Mouse (Mus musculus) frontal cortex, postnatal 25 days (tissue): ENCODE measurements around the gene 1700018F24Rik.
"Not testable (repeated sequence)": the region's sequence is repeated elsewhere in the genome, so short reads cannot be mapped to it uniquely, and the experiment has no call there.

Experiments
- DNase-seq, 2 experiments: peaks; one replicate each; pipeline ENCODE4 v3.0.0; 2022; ENCODE audit warnings: low spot score in 2 of 2

The 1700018F24Rik gene

DNA sequence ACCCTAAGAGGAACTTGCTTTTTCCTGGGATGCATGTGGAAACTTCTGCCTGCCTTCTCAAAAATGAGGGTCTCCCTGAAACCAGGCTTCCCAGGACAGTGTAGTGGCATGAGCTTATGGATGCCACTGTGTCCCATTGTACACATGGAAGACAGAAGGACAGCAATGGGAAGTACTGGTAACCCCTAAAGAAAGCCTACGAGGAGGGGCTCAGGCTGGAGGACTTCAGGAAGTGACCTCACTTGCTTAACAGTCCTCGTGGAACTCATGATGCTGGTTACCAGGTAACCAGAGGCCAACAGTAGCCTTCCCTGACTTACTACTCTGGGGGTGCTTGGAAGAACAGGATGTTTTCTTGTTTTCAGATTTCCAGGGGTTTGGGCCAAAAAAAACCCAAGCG lies at the start of gene 1700018F24Rik:
Gene 1700018F24Rik (plus strand): TSS at position 301 of the 400 bp plus-strand sequence.
- DNase-seq, result not testable (repeated sequence)

GRCm38 (mm10) chr5:144998491-144998890 lies 44.3 kb upstream of the 1700018F24Rik start:
- no peak for DNase-seq

GRCm38 (mm10) chr5:145003362-145003761 lies 39.4 kb upstream of the 1700018F24Rik start:
- no peak for DNase-seq

DNA sequence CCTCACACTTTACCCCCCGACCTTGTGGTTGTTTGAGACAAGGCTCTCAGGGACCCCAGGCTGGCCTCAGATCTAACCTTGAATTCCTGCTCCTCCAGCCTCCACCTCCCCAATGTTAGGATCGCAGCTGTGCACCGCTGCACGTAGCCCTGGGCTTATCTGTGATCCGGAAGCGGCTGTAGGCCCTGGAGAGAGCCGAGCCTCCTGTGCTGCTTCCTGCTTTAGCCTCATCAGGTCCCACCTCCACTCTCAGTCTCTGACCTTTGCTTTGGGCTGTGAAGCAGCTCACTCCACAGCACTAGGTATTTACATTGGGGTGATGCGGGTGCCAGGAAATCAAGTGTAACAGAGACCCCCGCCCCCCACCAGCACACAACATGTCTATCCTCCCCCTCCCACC lies 38.3 kb upstream of the 1700018F24Rik start:
- DNase-seq, result no peak

DNA sequence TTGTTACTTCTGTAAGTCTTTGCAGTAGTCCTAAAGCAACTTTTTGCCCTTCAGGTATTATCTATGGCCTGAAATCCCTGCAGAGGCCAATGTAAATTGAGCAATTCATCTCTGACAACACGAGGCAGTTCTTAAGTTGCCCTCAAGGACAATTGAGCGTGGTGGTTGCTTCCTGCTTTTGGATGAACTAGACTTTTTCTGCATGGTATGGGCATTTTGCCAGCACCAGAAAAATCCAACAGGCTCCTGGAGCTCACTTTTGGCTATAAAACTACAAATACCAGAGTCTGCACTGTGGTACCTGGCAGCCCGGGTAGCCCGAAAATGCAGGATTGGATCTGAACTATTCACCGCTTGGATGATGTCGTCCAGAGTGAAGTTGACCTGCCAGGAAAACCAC lies 37.2 kb upstream of the 1700018F24Rik start:
- DNase-seq, result no peak

- DNase-seq, result no peak
Measured at GRCm38 (mm10) chr5:145008878-145009659, 33.7 kb upstream of the 1700018F24Rik start.

DNA sequence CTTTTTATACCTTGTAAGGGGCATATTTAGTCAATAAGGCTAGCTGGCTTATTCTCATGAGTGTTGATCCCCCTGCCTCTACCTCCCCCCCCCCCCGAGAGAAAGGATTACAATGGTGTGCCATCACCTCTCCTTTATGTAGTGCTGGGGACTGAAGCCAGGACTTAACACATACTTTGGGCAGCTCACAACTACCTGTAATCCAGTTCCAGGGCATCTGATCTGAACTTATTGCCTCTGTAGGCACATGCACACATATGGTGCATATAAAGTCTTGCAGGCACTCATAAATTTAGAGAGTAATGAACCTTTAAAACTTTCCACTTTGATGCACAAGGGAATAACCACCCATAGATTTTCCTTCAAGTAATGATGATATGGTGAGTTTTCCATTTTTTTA lies 28.5 kb upstream of the 1700018F24Rik start:
- no peak for DNase-seq

- not testable (repeated sequence) for DNase-seq
Measured at GRCm38 (mm10) chr5:145016761-145017160, 26.0 kb upstream of the 1700018F24Rik start.

GRCm38 (mm10) chr5:145020254-145020653 lies 22.5 kb upstream of the 1700018F24Rik start:
- not testable (repeated sequence) for DNase-seq

DNA sequence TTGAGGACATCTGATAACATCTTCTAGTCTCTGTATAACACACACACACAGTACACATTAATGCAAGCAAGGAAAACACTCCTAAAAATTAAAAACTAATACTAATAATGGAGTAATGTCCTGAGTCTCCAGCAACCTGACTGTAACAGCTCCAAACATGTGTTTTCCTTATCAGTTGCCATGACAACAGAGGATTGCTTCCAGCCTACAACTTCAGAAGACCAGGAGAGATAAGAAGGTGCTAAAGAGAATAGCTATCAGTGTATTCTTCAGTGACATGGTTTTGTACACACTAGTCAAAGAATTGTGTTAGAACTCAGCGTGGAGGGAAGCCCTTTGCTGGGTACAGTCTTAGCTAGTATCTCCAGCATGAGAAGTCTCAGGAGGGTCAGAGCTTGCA lies 22.1 kb upstream of the 1700018F24Rik start:
- not testable (repeated sequence) for DNase-seq

DNA sequence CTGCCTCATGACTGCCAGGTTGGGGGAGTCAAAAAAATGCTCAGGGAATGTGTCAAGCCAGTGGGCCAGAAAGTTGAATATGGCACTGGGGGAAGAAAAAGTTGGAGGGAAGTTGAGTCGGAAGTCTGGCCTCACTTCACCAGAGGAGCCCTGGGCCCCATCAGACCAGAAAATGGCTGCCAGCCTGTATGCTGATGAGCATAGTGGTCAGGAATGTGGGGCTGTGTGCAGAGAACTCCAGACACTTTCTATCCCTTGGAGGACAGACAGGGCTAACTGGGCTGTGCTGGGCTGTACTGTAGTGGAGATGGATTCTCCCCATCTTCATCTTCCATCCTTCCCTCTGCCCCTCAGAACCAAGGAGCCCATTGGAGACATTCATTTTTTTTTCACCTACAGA lies 12.3 kb upstream of the 1700018F24Rik start:
- DNase-seq, result not testable (repeated sequence)

DNA sequence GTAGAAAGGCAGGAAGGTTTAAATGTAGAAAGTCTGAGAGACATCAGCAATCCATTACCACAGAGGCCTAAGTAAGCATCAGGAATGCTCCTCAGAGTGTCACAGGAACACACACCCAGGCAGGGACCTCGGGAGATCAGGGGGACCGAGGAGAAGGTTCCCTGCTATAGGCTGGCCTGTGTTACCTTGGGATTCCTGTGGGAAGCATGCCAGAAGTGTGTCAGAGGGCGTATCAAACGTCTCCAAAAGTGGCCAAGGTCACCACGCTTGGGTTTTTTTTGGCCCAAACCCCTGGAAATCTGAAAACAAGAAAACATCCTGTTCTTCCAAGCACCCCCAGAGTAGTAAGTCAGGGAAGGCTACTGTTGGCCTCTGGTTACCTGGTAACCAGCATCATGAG lies 10.4 kb upstream of the 1700018F24Rik start, which contains the start of gene Gm4871:
Gene Gm4871 (minus strand): TSS at position 364 of the 400 bp plus-strand sequence.
- DNase-seq, result not testable (repeated sequence)

DNA sequence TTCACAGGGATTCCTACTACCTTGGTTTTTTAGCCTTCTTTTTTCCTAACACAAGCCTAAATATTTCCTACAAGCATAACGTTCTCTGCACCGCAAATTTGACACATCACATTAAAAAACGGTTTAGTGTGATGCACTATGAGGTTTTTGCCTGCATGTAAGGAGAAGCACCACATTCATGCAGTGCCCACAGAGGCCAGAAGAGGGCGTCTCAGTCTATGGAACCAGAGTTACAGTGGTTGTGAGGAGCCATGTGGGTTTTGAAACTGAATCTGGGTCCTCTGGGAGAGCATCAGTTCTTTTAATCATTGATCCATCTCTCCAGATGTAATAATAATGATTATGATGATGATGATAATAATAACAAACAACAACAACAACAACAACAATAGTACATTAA lies 1.2 kb upstream of the 1700018F24Rik start:
- no peak for DNase-seq

GRCm38 (mm10) chr5:145054187-145054586 lies 11.4 kb downstream of the 1700018F24Rik start:
- DNase-seq, result not testable (repeated sequence)

GRCm38 (mm10) chr5:145057907-145058306 lies 15.1 kb downstream of the 1700018F24Rik start:
- DNase-seq, result no peak

- DNase-seq, result no peak
Measured at GRCm38 (mm10) chr5:145058722-145059121, 15.9 kb downstream of the 1700018F24Rik start.

- DNase-seq, result no peak
Measured at GRCm38 (mm10) chr5:145059524-145059923, 16.7 kb downstream of the 1700018F24Rik start.

GRCm38 (mm10) chr5:145064765-145065340 lies 22.1 kb downstream of the 1700018F24Rik start:
- DNase-seq, result no peak

DNA sequence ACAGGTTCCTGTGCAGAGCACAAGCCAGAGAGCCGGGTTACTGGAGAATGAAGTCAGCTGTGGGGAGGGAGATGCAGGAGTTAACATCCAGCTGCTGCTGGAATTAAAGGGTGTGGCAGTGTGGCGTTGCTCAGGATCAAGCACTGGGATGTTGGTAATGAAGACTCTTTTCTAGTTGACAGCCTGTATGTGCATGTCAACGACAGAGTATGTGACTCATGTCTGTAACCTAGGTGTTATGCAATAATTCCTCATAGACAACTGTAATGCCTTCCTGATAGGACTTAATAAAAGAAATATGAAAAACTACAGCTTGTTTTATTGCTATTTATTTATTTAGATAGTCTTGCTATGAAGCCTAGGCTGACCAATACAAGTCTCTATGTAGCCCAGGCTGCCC lies 26.1 kb downstream of the 1700018F24Rik start:
- no peak for DNase-seq

GRCm38 (mm10) chr5:145069707-145070106 lies 26.9 kb downstream of the 1700018F24Rik start:
- DNase-seq, result peak; percentile 51 to 80

- DNase-seq, result no peak
Measured at GRCm38 (mm10) chr5:145071342-145071741, 28.6 kb downstream of the 1700018F24Rik start.

DNA sequence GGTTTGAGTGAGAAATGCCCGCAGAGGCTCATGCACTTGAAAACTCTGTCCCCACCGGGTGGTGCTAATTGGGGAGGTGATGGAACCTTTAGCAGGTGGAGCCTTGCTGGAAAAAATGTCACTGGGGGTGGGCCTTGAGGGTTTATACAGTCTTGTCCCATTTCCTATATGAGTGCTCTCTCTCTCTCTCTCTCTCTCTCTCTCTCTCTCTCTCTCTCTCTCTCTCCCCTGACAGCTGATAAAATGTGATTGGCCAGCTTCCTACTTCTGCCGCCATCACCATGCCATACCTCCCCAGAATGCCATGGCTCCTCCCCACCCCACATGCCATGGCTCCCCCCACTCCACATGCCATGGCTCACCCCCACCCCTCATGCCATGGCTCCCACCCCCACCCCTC lies 32.3 kb downstream of the 1700018F24Rik start:
- no peak for DNase-seq
